Mouse (Mus musculus): ENCODE measurements around the gene Slc44a1. TPM values are rescaled to one million over a fixed set of nuclear protein-coding genes. Genes with fewer than 3 reads are reported as not detected.

Gene Slc44a1
- total RNA-seq, 2 experiments from 2014 or later = 34.6 to 39.2 TPM

- no peak for DNase-seq
Measured at GRCm38 (mm10) chr4:53614576-53615225, 174.5 kb downstream of the Slc44a1 start.

GRCm38 (mm10) chr4:53617968-53618367 lies 177.8 kb downstream of the Slc44a1 start:
- no peak for DNase-seq

GRCm38 (mm10) chr4:53620104-53620503 lies 179.9 kb downstream of the Slc44a1 start:
- DNase-seq = no peak

- no peak for DNase-seq
Measured at GRCm38 (mm10) chr4:53621084-53621483, 180.9 kb downstream of the Slc44a1 start.

GRCm38 (mm10) chr4:53621490-53621889 lies 181.3 kb downstream of the Slc44a1 start:
- DNase-seq = no peak

GRCm38 (mm10) chr4:53623711-53624110 lies 183.5 kb downstream of the Slc44a1 start:
- DNase-seq = no peak

GRCm38 (mm10) chr4:53624816-53625215 lies 184.6 kb downstream of the Slc44a1 start:
- DNase-seq = peak; percentile 44

GRCm38 (mm10) chr4:53625263-53625662 lies 185.1 kb downstream of the Slc44a1 start:
- no peak for DNase-seq

- DNase-seq = peak; percentile 69
Measured at GRCm38 (mm10) chr4:53628924-53629323, 188.7 kb downstream of the Slc44a1 start.

- no peak for DNase-seq
Measured at GRCm38 (mm10) chr4:53630963-53631315, 190.7 kb downstream of the Slc44a1 start.

- DNase-seq = peak; percentile 85
Measured at GRCm38 (mm10) chr4:53631316-53632010, 191.2 kb downstream of the Slc44a1 start, which contains the start of gene Fsd1l. Gene Fsd1l (plus strand): TSS chr4:53631471.

GRCm38 (mm10) chr4:53632011-53632349 lies 191.8 kb downstream of the Slc44a1 start:
- DNase-seq = no peak

- DNase-seq = no peak
Measured at GRCm38 (mm10) chr4:53635336-53635735, 195.1 kb downstream of the Slc44a1 start.

- no peak for DNase-seq
Measured at GRCm38 (mm10) chr4:53637269-53637909, 197.2 kb downstream of the Slc44a1 start.

GRCm38 (mm10) chr4:53638549-53639123 lies 198.4 kb downstream of the Slc44a1 start:
- no peak for DNase-seq

GRCm38 (mm10) chr4:53658029-53658428 lies 217.8 kb downstream of the Slc44a1 start:
- DNase-seq = no peak

- DNase-seq = no peak
Measured at GRCm38 (mm10) chr4:53660711-53661110, 220.5 kb downstream of the Slc44a1 start.

Other genes starting within 250 kb of the Slc44a1 start
- gene Fsd1l, start 191.1 kb downstream of the Slc44a1 start, total RNA-seq (2021) = 10 to 100 TPM; 23.7 to 32.5 TPM